18 mouse cellular contexts compared by ENCODE assay signal in genomic region chr3:82276977-82277714, GRCm38 (mm10).
"Had no signal": no experiment of that assay in that cellular context is flagged by ENCODE, and none has a peak within 500 bp of the region (broad histone marks: within the 10 kb centered on the region; RNA-seq: fewer than 3 reads in every experiment).

No protein-coding gene starts in this region.

- H3K9me3 ChIP-seq: limb, embryonic 10.5 days; limb, embryonic 13.5 days; liver, embryonic 12.5 days; liver, embryonic 15.5 days; lung, embryonic 15.5 days; megakaryocyte, embryonic 14.5 days; midbrain, embryonic 10.5 days; midbrain, embryonic 13.5 days; neural tube, embryonic 12.5 days; neural tube, embryonic 15.5 days had no signal

- H3K4me2 ChIP-seq: limb, embryonic 13.5 days; liver, embryonic 12.5 days; liver, embryonic 15.5 days; lung, embryonic 15.5 days; midbrain, embryonic 13.5 days; neural tube, embryonic 12.5 days; neural tube, embryonic 15.5 days had no signal

- H3K9ac ChIP-seq: limb, embryonic 13.5 days; liver, embryonic 12.5 days; liver, embryonic 15.5 days; lung, embryonic 15.5 days; midbrain, embryonic 13.5 days; neural tube, embryonic 12.5 days; neural tube, embryonic 15.5 days had no signal

- H3K36me3 ChIP-seq: limb, embryonic 10.5 days; limb, embryonic 13.5 days; liver, embryonic 12.5 days; liver, embryonic 15.5 days; lung, embryonic 15.5 days; midbrain, embryonic 10.5 days; midbrain, embryonic 13.5 days; neural tube, embryonic 12.5 days; neural tube, embryonic 15.5 days had no signal

- H3K27ac ChIP-seq: limb, embryonic 10.5 days; limb, embryonic 13.5 days; liver, embryonic 12.5 days; liver, embryonic 15.5 days; midbrain, embryonic 10.5 days; midbrain, embryonic 13.5 days; neural tube, embryonic 12.5 days had no signal

- DNase-seq: kidney, adult 18-20 months; kidney, postnatal 36 days; liver; lung, adult 18-20 months; lung, postnatal 10 days; lung, postnatal 36 days; thymus, adult 18-20 months; thymus, postnatal 36 days had no signal

- H3K4me3 ChIP-seq: limb, embryonic 10.5 days; limb, embryonic 13.5 days; liver, embryonic 12.5 days; liver, embryonic 15.5 days; lung, embryonic 15.5 days; megakaryocyte, embryonic 14.5 days; midbrain, embryonic 10.5 days; midbrain, embryonic 13.5 days; neural tube, embryonic 12.5 days; neural tube, embryonic 15.5 days had no signal

- ATAC-seq: liver, embryonic 12.5 days; midbrain, embryonic 13.5 days had no signal

- H3K27me3 ChIP-seq: limb, embryonic 13.5 days; liver, embryonic 12.5 days; liver, embryonic 15.5 days; lung, embryonic 15.5 days; megakaryocyte, embryonic 14.5 days; midbrain, embryonic 13.5 days; neural tube, embryonic 12.5 days; neural tube, embryonic 15.5 days had no signal

- H3K4me1 ChIP-seq: limb, embryonic 10.5 days; liver, embryonic 12.5 days; liver, embryonic 15.5 days; megakaryocyte, embryonic 14.5 days; midbrain, embryonic 10.5 days; neural tube, embryonic 12.5 days had no signal
